Mouse (Mus musculus) midbrain, postnatal 0 days (tissue): ENCODE measurements at regions not wholly inside any gene's neighbourhood (a gene's known extent, or its start where the extent isn't known, plus 50 kb on each side); places are given as distances from the start of the nearest gene placed in this dataset.

Source experiments
- ATAC-seq: fragments of 200-750 bp; cut with Nextera tagmentation; 2 replicates; pipeline ENCODE4 v1.8.0; 2017; ENCODE audit warnings: moderate number of reproducible peaks, mild to moderate bottlenecking, moderate TSS enrichment, moderate library complexity; ENCODE audit not compliant: low FRiP score
- DNase-seq: peaks from one replicate; pipeline ENCODE4 v3.0.0-alpha.2; 2015; ENCODE audit warnings: low spot score
- H3K27ac ChIP-seq: fragments of 300-500 bp; sonication (generic); 2 replicates; pipeline ENCODE4 v1.5.1; 2014; ENCODE audit warnings: low read depth, mild to moderate bottlenecking, low read length, mixed read lengths
- H3K27me3 ChIP-seq: fragments of 300-500 bp; sonication (generic); 2 replicates; pipeline ENCODE4 v1.6.1; 2014; ENCODE audit warnings: low read length, control low read depth, mixed read lengths; ENCODE audit not compliant: insufficient read depth
- H3K36me3 ChIP-seq: fragments of 300-500 bp; sonication (generic); 2 replicates; pipeline ENCODE4 v1.6.1; 2014; ENCODE audit warnings: low read length, control low read depth, mixed read lengths; ENCODE audit not compliant: insufficient read depth
- H3K4me1 ChIP-seq: fragments of 300-500 bp; sonication (generic); 2 replicates; pipeline ENCODE4 v1.6.1; 2014; ENCODE audit warnings: mild to moderate bottlenecking, control low read depth, antibody characterized with exemption, low read length, mixed read lengths; ENCODE audit not compliant: insufficient read depth
- H3K4me2 ChIP-seq: fragments of 300-500 bp; sonication (generic); 2 replicates; pipeline ENCODE4 v1.6.1; 2014; ENCODE audit warnings: low read depth, mild to moderate bottlenecking, low read length, mixed read lengths; ENCODE audit not compliant: poor library complexity, severe bottlenecking
- H3K4me3 ChIP-seq: fragments of 300-500 bp; sonication (generic); 2 replicates; pipeline ENCODE4 v1.5.1; 2014; ENCODE audit warnings: low read depth, mild to moderate bottlenecking, low read length, moderate library complexity
- H3K9ac ChIP-seq: fragments of 300-500 bp; sonication (generic); replicated peaks from 2 replicates; pipeline ENCODE4 v1.6.1; 2014; ENCODE audit warnings: mild to moderate bottlenecking, low read length, moderate library complexity, mixed read lengths; ENCODE audit not compliant: poor library complexity, severe bottlenecking
- H3K9me3 ChIP-seq: fragments of 300-500 bp; sonication (generic); 2 replicates; pipeline ENCODE4 v1.6.1; 2016; ENCODE audit warnings: low read length, control low read depth
- CTCF ChIP-seq: IDR thresholded peaks from 2 replicates; pipeline ENCODE4 v1.5.1; 2016; ENCODE audit warnings: antibody characterized with exemption, mild to moderate bottlenecking
- WGBS: fragments of 180-500 bp; shearing (Covaris S2); extraction: QIAGEN DNeasy Blood & Tissue Kit; methylation state at CpG from one replicate; pipeline ENCODE4 v1.1.7; 2014; 5-methylcytosine and 5-hydroxymethylcytosine counted together

DNA sequence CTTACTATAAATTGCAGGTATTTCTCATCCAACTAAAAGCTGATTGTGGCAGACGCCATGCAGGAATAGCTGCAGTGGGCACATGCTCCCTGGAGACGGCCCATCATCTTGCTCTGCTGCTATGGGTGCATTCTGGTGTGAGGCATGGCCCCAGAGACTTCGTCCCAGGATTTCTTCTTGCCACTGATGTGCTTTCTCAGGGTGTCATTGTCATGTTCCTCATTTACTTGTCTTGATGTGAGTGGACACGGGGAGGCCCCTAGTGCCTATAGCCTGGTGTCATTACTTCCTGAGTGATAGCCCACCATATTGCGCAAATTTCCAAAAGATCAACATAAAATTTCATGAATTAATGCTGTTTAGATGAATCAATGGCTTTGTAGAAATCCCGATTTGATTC is 336.5 kb downstream of the Gm49356 start:
- no peak for ATAC-seq
- Histone ChIP-seq H3K9me3 (no peaks in the 10 kb centered on the region), H3K4me1 (no peaks in the 10 kb centered on the region), H3K9ac (no peak overlapping the region), H3K4me2 (no peak overlapping the region), H3K27me3 (no peaks in the 10 kb centered on the region), H3K36me3 (no peaks in the 10 kb centered on the region), H3K4me3 (no peak overlapping the region), H3K27ac (no peak overlapping the region)
- WGBS = 87% methylated on average over 6 of the region's 6 CpGs
- no peak for TF ChIP-seq CTCF
- no peak for DNase-seq

DNA sequence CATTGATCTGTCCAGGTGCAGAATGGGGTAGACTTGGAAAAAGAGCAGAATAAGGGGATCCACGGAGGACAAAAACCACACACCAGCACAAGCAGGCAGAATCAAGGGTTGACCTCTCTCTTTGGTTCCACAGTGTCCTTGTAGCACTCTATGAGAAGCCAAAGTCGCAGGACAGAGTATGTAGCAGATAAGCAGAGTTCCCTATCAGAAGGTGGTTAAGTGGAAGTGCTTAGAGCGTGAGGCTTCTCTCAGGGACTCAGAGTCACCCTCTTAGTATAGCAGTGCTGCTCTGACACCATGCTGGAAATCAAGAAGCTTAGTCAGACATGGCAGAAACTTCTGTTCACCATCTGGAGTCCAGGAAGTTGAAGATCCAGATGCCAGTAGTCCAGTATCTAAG is 338.2 kb downstream of the Gm49356 start:
- DNase-seq (no peak), ATAC-seq (no peak)
- Histone ChIP-seq H3K27ac (no peak overlapping the region), H3K4me3 (no peak overlapping the region), H3K9ac (no peak overlapping the region), H3K27me3 (no peaks in the 10 kb centered on the region), H3K4me1 (no peaks in the 10 kb centered on the region), H3K4me2 (no peak overlapping the region), H3K36me3 (no peaks in the 10 kb centered on the region), H3K9me3 (no peaks in the 10 kb centered on the region)
- TF ChIP-seq CTCF = no peak
- WGBS = 84% methylated on average over 3 of the region's 3 CpGs

- Histone ChIP-seq H3K4me1 (no peaks in the 10 kb centered on the region), H3K36me3 (no peaks in the 10 kb centered on the region), H3K4me3 (no peak overlapping the region), H3K9me3 (no peaks in the 10 kb centered on the region), H3K27ac (no peak overlapping the region), H3K4me2 (no peak overlapping the region), H3K27me3 (no peaks in the 10 kb centered on the region), H3K9ac (no peak overlapping the region)
- no peak for TF ChIP-seq CTCF
- DNase-seq (no peak), ATAC-seq (no peak)
Measured at GRCm38 (mm10) chr15:59230536-59230935, 341.4 kb downstream of the Gm49356 start.

GRCm38 (mm10) chr15:59231703-59232102 is 342.6 kb downstream of the Gm49356 start:
- no peak overlapping the region for H3K4me3 ChIP-seq
- no peak overlapping the region for H3K27ac ChIP-seq
- no peak for ATAC-seq
- no peak overlapping the region for H3K4me2 ChIP-seq
- no peaks in the 10 kb centered on the region for H3K36me3 ChIP-seq
- H3K9ac ChIP-seq = no peak overlapping the region
- DNase-seq = no peak
- no peaks in the 10 kb centered on the region for H3K4me1 ChIP-seq
- no peaks in the 10 kb centered on the region for H3K27me3 ChIP-seq
- no peak for TF ChIP-seq CTCF
- H3K9me3 ChIP-seq = no peaks in the 10 kb centered on the region
- 85% methylated on average over 1 of the region's 1 CpGs for WGBS

DNA sequence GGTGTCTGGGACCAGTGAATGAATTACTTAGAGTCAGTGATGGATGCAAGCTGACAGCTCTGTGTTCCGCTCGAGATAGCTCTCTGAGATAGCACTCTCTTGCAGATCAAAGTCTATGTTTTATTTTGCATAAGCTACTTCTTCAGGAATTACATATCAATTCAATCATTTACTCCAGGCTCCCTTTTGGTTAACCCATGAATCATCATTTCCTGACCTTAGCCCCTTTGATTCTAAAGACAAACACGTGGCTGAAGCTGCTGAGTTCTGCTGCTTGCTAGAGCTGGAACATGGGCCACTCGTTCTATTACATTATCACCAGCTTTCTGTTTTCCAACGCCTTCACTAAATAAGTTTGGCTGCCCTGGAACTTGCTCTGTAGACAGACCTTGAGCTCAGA is 343.2 kb downstream of the Gm49356 start:
- TF ChIP-seq CTCF = no peak
- Histone ChIP-seq H3K36me3 (no peaks in the 10 kb centered on the region), H3K4me2 (no peak overlapping the region), H3K4me3 (no peak overlapping the region), H3K4me1 (no peaks in the 10 kb centered on the region), H3K9me3 (no peaks in the 10 kb centered on the region), H3K27ac (no peak overlapping the region), H3K27me3 (no peaks in the 10 kb centered on the region), H3K9ac (no peak overlapping the region)
- WGBS = 83% methylated on average over 5 of the region's 5 CpGs
- DNase-seq (no peak), ATAC-seq (no peak)

- Histone ChIP-seq H3K27ac (no peak overlapping the region), H3K9ac (no peak overlapping the region), H3K36me3 (no peaks in the 10 kb centered on the region), H3K27me3 (no peaks in the 10 kb centered on the region), H3K4me1 (no peaks in the 10 kb centered on the region), H3K9me3 (no peaks in the 10 kb centered on the region), H3K4me2 (no peak overlapping the region), H3K4me3 (no peak overlapping the region)
- no peak for TF ChIP-seq CTCF
- ATAC-seq (no peak), DNase-seq (no peak)
- WGBS = 87% methylated on average over 6 of the region's 6 CpGs
Measured at GRCm38 (mm10) chr15:59237446-59238161, 348.5 kb downstream of the Gm49356 start.
